Mouse (Mus musculus) stomach, postnatal 0 days (tissue): Measurements from ENCODE around the gene Ugt1a10. TPM values are rescaled to one million over a fixed set of nuclear protein-coding genes. Genes with fewer than 3 reads are reported as not detected.
"Not testable (repeated sequence)": the region's sequence is repeated elsewhere in the genome, so short reads cannot be mapped to it uniquely, and the experiment has no call there.

Experiments
- ATAC-seq: fragments of 200-750 bp; cut with Nextera tagmentation; 2 replicates; pipeline ENCODE4 v1.8.0; 2017; ENCODE audit not compliant: low FRiP score, low TSS enrichment
- DNase-seq: peaks from one replicate; pipeline ENCODE4 v3.0.0-alpha.2; 2016; ENCODE audit warnings: low spot score
- H3K27ac ChIP-seq: fragments of 300-500 bp; sonication (generic); replicated peaks from 2 replicates; pipeline ENCODE4 v1.5.1; 2014; ENCODE audit warnings: mild to moderate bottlenecking, control low read depth
- H3K27me3 ChIP-seq: fragments of 300-500 bp; sonication (generic); 2 replicates; pipeline ENCODE4 v1.6.1; 2014; ENCODE audit warnings: low read length; ENCODE audit not compliant: control insufficient read depth, insufficient read depth
- H3K36me3 ChIP-seq: fragments of 300-500 bp; sonication (generic); 2 replicates; pipeline ENCODE4 v1.6.1; 2014; ENCODE audit warnings: low read length, mixed read lengths; ENCODE audit not compliant: control insufficient read depth, insufficient read depth
- H3K4me1 ChIP-seq: fragments of 300-500 bp; sonication (generic); replicated peaks from 2 replicates; pipeline ENCODE4 v1.6.1; 2014; ENCODE audit warnings: antibody characterized with exemption; ENCODE audit not compliant: control insufficient read depth, insufficient read depth
- H3K4me2 ChIP-seq: fragments of 300-500 bp; sonication (generic); replicated peaks from 2 replicates; pipeline ENCODE4 v1.6.1; 2014; ENCODE audit warnings: low read depth, mild to moderate bottlenecking, control low read depth, moderate library complexity
- H3K4me3 ChIP-seq: fragments of 300-500 bp; sonication (generic); 2 replicates; pipeline ENCODE4 v1.5.1; 2014; ENCODE audit warnings: low read depth, low read length, control low read depth
- H3K9ac ChIP-seq: fragments of 300-500 bp; sonication (generic); 2 replicates; pipeline ENCODE4 v1.6.1; 2014; ENCODE audit warnings: mild to moderate bottlenecking, low read length, control low read depth, mixed read lengths
- H3K9me3 ChIP-seq: fragments of 300-500 bp; sonication (generic); 2 replicates; pipeline ENCODE4 v1.6.1; 2016; ENCODE audit warnings: low read length; ENCODE audit not compliant: control insufficient read depth
- CTCF ChIP-seq: IDR thresholded peaks from 2 replicates; pipeline ENCODE4 v1.5.1; 2016; ENCODE audit warnings: antibody characterized with exemption, low read depth, mild to moderate bottlenecking, moderate library complexity
- EP300 ChIP-seq: optimal IDR thresholded peaks from 2 replicates; pipeline ENCODE3; 2016; ENCODE audit warnings: antibody characterized with exemption
- WGBS: fragments of 180-500 bp; shearing (Covaris S2); extraction: QIAGEN DNeasy Blood & Tissue Kit; methylation state at CpG from one replicate; pipeline ENCODE4 v1.1.7; 2014; 5-methylcytosine and 5-hydroxymethylcytosine counted together
- polyA plus RNA-seq: library from polyadenylated mRNA; unstranded; fragments of >200 nt; fragmentation: Nextera tagmentation; extraction: Ambion mirVana; gene quantifications from 2 replicates; pipeline ENCODE4 v1.2.1, GENCODE M21; 2015

Gene Ugt1a10
- polyA plus RNA-seq, 1 experiment from 2014 or later = not detected

GRCm38 (mm10) chr1:88104667-88105430, 49.7 kb downstream of the Ugt1a10 start:
- Histone ChIP-seq H3K27ac (no peak overlapping the region), H3K27me3 (no peaks in the 10 kb centered on the region), H3K4me3 (no peak overlapping the region), H3K36me3 (no peaks in the 10 kb centered on the region), H3K9ac (no peak overlapping the region), H3K4me1 (no peaks in the 10 kb centered on the region), H3K9me3 (no peaks in the 10 kb centered on the region), H3K4me2 (no peak overlapping the region)
- no peak for TF ChIP-seq CTCF
- ATAC-seq = no peak
- DNase-seq = no peak
- WGBS = 89% methylated on average over 1 of the region's 1 CpGs

GRCm38 (mm10) chr1:88105656-88106055, 50.5 kb downstream of the Ugt1a10 start:
- no peaks in the 10 kb centered on the region for H3K27me3 ChIP-seq
- ATAC-seq = no peak
- H3K4me3 ChIP-seq = no peak overlapping the region
- DNase-seq = no peak
- no peaks in the 10 kb centered on the region for H3K9me3 ChIP-seq
- H3K4me1 ChIP-seq = no peaks in the 10 kb centered on the region
- H3K27ac ChIP-seq = no peak overlapping the region
- H3K36me3 ChIP-seq = no peaks in the 10 kb centered on the region
- WGBS = 42% methylated on average over 2 of the region's 2 CpGs
- H3K4me2 ChIP-seq = no peak overlapping the region
- no peak for TF ChIP-seq CTCF
- TF ChIP-seq EP300 = no peak
- no peak overlapping the region for H3K9ac ChIP-seq

- WGBS = 43% methylated on average over 2 of the region's 2 CpGs
- H3K27me3 ChIP-seq, H3K9me3 ChIP-seq, DNase-seq, H3K4me2 ChIP-seq, H3K4me1 ChIP-seq, H3K9ac ChIP-seq, H3K4me3 ChIP-seq, H3K36me3 ChIP-seq, H3K27ac ChIP-seq: not testable (repeated sequence)
- peak; percentile 90 for ATAC-seq
Observed at GRCm38 (mm10) chr1:88109027-88109557, 53.9 kb downstream of the Ugt1a10 start.

GRCm38 (mm10) chr1:88109604-88110003, 54.4 kb downstream of the Ugt1a10 start:
- not testable (repeated sequence) for H3K4me3 ChIP-seq, H3K27me3 ChIP-seq, DNase-seq, H3K27ac ChIP-seq, ATAC-seq, H3K4me2 ChIP-seq, H3K9ac ChIP-seq, H3K36me3 ChIP-seq, H3K9me3 ChIP-seq, H3K4me1 ChIP-seq
- WGBS = 44% methylated on average over 2 of the region's 2 CpGs

- not testable (repeated sequence) for H3K9ac ChIP-seq, H3K27me3 ChIP-seq, DNase-seq, H3K4me1 ChIP-seq, H3K9me3 ChIP-seq, H3K4me2 ChIP-seq, H3K27ac ChIP-seq, H3K36me3 ChIP-seq, ATAC-seq, H3K4me3 ChIP-seq
- 88% methylated on average over 6 of the region's 6 CpGs for WGBS
Observed at GRCm38 (mm10) chr1:88112769-88113168, 57.6 kb downstream of the Ugt1a10 start.

GRCm38 (mm10) chr1:88120550-88120949, 65.4 kb downstream of the Ugt1a10 start:
- H3K4me1 ChIP-seq, H3K27me3 ChIP-seq, H3K4me2 ChIP-seq, H3K4me3 ChIP-seq, H3K9me3 ChIP-seq, H3K27ac ChIP-seq, H3K36me3 ChIP-seq, DNase-seq, H3K9ac ChIP-seq: not testable (repeated sequence)
- peak; percentile 56 for ATAC-seq
- 15% methylated on average over 4 of the region's 4 CpGs for WGBS
- TF ChIP-seq CTCF = peak; percentile 62
